Mouse (Mus musculus) E14TG2a.4 (cell line): Measurements from ENCODE around the gene Usp15.

Experiments used
- CTCF ChIP-seq: conservative IDR thresholded peaks from 2 replicates; pipeline ENCODE4 v1.5.1; 2014; ENCODE audit warnings: low read length
- NANOG ChIP-seq: IDR thresholded peaks from 2 replicates; pipeline ENCODE4 v1.6.1; 2014; ENCODE audit warnings: borderline replicate concordance, low read length, mixed read lengths
- POU5F1 ChIP-seq: IDR thresholded peaks from 2 replicates; pipeline ENCODE4 v1.6.1; 2014; ENCODE audit warnings: low read length, borderline replicate concordance

- no peak for TF ChIP-seq CTCF
- no peak for TF ChIP-seq NANOG
- TF ChIP-seq POU5F1 = no peak
Measured at GRCm38 (mm10) chr10:123159316-123159715, 37.5 kb downstream of the Usp15 start.
